Mouse (Mus musculus) bone marrow, adult 2 months (tissue): ENCODE data around the gene 0610010K14Rik.

ENCODE experiments used
- CTCF ChIP-seq: fragments of 200-500 bp; IDR thresholded peaks from 2 replicates; pipeline ENCODE4 v1.5.1; 2011; ENCODE audit warnings: low read length, control low read depth; ENCODE audit not compliant: control insufficient read depth, insufficient read depth
- POLR2A ChIP-seq: fragments of 200-500 bp; IDR thresholded peaks from 2 replicates; pipeline ENCODE4 v1.6.1; 2011; ENCODE audit warnings: low read depth, mild to moderate bottlenecking, control low read depth, low read length, borderline replicate concordance; ENCODE audit not compliant: control insufficient read depth

DNA sequence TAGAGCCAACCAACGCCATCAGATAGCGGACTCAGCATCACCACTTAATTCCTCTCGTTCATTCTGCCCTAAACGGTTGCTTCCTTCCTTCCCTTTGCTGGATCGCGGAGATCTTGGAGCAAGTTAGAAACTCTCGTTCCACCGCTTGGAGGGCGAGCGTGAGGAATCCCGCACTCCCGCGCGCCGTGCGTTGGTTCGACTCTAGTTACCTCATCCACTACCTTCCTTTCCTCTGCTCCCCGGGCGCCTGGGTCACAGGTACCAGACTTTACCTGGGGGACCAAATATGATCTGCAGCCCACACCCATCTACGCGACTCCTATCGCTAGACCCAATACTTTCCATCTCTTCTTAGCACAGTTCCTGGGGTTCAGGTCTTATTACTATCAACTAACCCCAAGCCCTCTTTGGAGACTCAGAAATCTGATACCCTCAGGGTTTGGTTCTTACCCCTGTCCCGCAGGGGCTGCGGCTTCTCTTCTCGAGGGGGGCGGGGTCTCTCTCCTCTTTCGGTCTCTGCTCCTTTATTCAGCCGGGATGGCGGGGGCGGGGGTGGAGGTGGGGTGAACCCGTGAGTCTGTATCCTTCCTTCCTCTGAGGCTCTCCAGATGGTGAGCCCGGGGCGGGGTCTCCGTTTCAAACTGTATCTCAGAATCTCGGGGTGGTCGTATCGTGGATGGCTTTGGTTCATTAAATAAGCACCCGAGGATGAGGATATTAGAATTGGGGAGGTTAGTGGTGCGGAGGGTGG is 8.3 kb downstream of the 0610010K14Rik start, which contains the start of gene Bcl6b:
- TF ChIP-seq CTCF (no peak), POLR2A (no peak)
